Mouse (Mus musculus) kidney, adult 10 weeks (tissue): ENCODE measurements around the gene Ggact. TPM values are rescaled to one million over a fixed set of nuclear protein-coding genes. Genes with fewer than 3 reads are reported as not detected.

Experiments used
- polyA plus RNA-seq: library from polyadenylated mRNA; stranded (reverse); fragments of 350-450 nt; fragmentation: Illumina TruSeq; extraction: RNeasy Lipid Tissue Mini Kit (QIAGEN cat#74804); gene quantifications from one replicate; pipeline ENCODE4 v1.2.3, GENCODE M21; 2014; ENCODE audit warnings: low read depth, low replicate concordance

Ggact gene
- polyA plus RNA-seq: 128 TPM

GRCm38 (mm10) chr14:122913657-122914056 lies at the start of gene Ggact:
Gene Ggact, minus strand, starts transcription at chr14:122913757.

Other genes starting within 250 kb of the Ggact start
- 16.5 TPM for gene Tmtc4, start 70.3 kb upstream of the Ggact start, polyA plus RNA-seq